Mouse (Mus musculus) NIH3T3 (cell line): ENCODE measurements around the gene Tubd1.
"Not testable (repeated sequence)": the region's sequence is repeated elsewhere in the genome, so short reads cannot be mapped to it uniquely, and the experiment has no call there.

Experiments
- DNase-seq: peaks from one replicate; pipeline ENCODE4 v3.0.0-alpha.2; 2012; ENCODE audit warnings: low read depth

Gene Tubd1

GRCm38 (mm10) chr11:86544639-86545299, at the start of gene Tubd1, which contains the start of gene Rps6kb1:
TSS of gene Tubd1 (plus strand) at chr11:86544991.
TSS of gene Rps6kb1 (minus strand) at chr11:86544805.
- peak; percentile 97 for DNase-seq

DNA sequence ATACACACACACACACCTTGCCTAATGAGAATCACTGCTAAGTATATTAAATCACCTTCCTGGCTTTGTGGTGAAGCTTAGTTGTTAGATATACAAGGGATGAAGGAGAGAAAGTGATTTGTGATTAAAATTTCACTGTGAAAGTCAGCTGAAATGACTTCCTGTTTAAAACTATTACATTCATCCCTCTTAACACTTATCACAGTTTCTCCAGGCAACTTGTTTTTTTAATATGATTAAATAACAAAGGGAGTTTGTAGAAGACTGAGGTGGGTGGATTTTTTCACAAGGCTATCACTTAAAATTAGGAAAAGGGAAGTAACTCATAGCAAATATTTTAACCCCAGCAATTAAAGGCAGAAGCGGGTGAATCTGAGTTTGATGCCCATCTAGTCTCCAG, 47.4 kb upstream of the Tubd1 start:
- DNase-seq, result no peak

DNA sequence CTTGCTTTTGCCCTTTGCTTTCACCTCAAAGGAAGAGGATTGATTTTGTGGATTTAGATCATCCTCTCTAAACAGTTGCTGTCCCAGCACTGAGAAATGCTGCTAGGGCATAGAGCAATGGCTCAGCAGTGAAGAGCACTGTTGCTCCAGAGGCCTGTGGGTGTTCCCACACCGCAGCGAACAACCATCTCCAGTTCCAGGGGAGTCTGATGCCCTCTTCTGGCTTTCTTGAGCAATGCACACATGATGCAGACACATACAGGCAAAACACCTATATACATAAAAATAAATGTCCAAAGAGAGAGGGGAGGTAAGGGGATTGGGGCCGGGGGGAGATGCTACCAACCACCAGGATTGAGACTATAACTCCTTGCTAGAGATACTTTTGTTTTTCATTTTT, 46.9 kb upstream of the Tubd1 start:
- peak; percentile 37 for DNase-seq

DNA sequence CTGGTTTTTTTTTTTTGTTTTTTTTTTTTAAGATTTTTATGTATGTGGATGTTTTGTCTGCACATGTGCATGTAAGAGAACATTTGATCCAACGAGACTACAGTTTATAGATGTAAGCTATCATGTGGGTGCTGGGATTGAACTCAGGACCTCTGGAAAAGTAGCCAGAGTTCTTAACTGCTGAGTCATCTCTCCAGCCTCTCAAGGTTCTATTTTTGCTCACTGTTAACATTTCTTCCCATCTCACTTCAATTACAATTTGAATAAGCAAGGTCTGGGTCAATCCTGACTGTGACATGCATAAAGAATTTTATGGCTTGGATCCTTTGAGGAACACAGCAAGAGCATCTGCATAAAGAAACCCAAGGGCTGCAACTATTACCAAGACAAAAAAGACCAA, 44.0 kb upstream of the Tubd1 start:
- peak; percentile 65 for DNase-seq

DNA sequence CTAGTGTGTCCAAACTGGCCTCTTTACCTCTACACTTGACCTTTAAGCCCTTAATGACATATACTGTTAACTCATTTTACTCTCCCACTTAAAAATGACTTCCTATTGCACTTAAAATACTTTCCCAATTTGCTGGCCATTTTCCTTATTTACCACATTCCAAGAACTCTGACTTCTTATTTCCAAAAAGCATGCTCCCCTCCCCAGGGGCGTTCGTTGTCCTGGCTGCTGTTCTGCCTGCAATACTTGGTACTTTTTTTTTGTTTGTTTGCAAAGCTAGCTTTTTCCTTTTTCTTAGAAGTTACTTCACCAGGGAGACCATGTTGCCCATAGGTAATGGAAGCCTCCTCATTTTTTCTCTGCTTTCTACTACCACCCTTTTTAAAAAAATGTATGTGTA, 41.7 kb upstream of the Tubd1 start:
- no peak for DNase-seq

- DNase-seq, result no peak
Observed at GRCm38 (mm10) chr11:86507334-86507733, 37.5 kb upstream of the Tubd1 start.

GRCm38 (mm10) chr11:86507991-86508390, 36.8 kb upstream of the Tubd1 start:
- peak; percentile 51 for DNase-seq

GRCm38 (mm10) chr11:86516620-86517019, 28.2 kb upstream of the Tubd1 start:
- DNase-seq, result peak; percentile 27

DNA sequence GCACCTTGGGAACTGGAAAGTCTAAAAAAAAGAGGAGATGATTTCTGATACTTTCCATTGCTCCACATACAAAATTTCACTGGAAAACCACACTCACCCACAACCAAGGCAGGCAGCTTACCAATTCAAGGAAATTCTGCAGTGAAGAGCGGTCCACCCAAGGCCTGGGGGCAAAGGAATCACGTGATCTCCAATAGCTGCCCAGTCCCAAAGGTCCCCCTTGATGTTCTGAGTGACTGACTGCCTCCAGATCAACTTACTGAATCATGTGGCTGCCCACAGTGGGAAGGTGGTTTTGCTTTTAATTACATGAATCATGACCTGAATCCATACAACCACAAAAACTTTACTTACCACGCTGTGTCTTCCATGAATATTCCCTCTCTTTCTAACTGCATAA, 27.6 kb upstream of the Tubd1 start:
- DNase-seq, result no peak

GRCm38 (mm10) chr11:86519751-86520150, 25.0 kb upstream of the Tubd1 start:
- no peak for DNase-seq

- no peak for DNase-seq
Observed at GRCm38 (mm10) chr11:86527528-86527927, 17.3 kb upstream of the Tubd1 start.

- DNase-seq, result peak; percentile 51
Observed at GRCm38 (mm10) chr11:86532834-86533233, 12.0 kb upstream of the Tubd1 start.

DNA sequence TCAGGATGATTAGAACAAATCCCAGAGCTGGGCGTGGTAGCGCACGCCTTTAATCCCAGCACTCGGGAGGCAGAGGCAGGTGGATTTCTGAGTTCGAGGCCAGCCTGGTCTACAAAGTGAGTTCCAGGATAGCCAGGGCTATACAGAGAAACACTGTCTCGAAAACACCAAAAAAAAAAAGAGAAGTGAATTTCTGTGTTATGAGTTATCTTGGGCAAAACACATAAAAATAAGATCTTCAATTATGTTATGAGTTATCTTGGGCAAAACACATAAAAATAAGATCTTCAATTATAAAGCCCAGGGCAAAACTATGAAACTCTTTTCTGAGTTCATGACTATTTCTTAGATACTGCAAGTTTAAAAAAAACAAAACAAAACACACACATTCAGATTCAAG, 11.5 kb upstream of the Tubd1 start:
- DNase-seq, result not testable (repeated sequence)

GRCm38 (mm10) chr11:86534201-86534910, 10.4 kb upstream of the Tubd1 start:
- DNase-seq, result no peak

- no peak for DNase-seq
Observed at GRCm38 (mm10) chr11:86538786-86539185, 6.0 kb upstream of the Tubd1 start.

- no peak for DNase-seq
Observed at GRCm38 (mm10) chr11:86539716-86540475, 4.9 kb upstream of the Tubd1 start.

DNA sequence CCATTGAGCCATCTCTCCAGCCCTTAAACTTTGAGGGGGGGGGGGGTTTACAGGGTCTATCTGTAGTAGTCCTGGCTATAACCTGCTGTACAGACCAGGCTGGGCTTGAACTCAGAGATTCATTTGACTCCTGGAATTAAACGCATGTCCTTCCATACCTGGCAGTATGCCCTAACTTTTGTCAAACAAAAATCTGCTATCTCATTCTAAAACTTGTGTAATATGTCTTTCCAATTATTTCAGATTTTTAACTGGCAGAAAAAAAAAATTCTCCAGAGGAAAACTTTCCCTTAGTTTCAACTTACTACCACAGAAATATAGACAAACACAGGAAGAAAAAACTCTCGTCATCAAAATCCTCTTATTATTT, 4.3 kb upstream of the Tubd1 start:
- no peak for DNase-seq

DNA sequence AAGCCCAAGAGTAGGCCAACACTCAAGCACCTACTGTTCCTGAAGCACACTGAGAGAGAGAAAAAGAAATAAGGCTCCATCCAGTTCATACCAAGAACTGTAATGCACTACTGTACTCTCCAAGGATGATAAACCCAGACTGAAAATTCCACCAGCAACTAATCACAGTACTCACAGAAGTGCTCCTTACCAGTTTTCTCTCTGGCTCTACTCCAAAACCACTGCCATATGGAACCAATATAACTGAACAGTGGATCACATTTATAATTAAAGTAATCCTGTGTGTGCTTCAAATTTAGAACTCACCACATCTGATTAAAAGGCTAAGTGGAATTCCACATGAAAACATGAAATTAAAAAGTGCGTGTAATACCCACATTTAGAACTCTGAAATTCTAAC, 1.9 kb upstream of the Tubd1 start:
- DNase-seq, result peak; percentile 68

DNA sequence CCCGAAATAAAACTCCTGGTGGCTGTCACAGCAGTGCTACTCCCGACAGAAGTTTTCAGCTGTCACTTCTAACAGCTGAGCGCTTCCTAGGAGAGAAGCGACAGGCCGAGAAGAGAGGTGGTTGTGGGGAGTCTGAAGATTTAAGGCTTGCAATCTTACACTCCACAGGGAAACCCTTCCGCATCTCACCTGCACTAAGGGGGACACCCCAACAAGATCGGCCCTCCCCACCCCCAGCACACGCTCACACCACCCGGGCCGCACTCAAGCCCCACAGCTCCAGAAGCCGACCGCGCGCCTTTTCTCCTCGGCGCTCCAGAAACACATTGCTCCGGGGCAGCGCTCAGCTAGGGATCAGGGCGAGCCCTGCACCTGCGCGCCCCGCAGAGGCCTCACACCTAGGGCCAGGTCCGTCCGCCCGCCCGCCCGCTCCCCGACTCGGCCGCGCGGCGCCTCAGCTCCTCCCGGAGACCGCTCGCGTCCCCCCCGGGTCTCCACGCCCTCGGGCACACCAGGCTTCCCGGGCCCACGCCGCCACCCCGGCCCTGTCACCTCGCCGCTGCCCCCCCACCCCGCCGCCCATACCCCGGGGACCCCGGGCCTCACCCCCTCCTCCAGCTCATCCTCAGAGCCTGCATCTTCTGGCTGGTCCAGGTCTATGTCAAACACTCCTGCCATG, 692 bp upstream of the Tubd1 start:
- DNase-seq, result peak; percentile 18

- DNase-seq, result no peak
Observed at GRCm38 (mm10) chr11:86545556-86545955, 765 bp downstream of the Tubd1 start.

DNA sequence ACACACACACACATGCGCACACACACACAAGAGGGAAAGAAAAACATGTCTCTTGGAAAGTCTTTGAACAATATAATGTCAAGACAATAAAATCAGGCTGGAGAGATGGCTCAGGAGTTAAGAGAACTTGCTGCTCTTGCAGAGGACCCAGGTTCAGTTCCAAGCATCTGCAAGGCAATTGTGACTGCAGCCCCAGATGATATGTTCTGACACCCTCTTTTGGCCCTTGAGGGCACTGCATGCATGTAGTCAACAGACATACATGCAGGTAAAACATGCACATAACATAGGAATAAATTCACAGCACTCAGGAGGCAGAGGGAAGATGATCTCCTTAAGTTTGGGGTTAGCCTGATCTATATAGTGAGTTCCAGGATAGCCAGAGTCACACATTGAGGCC, 2.6 kb downstream of the Tubd1 start:
- DNase-seq, result no peak

DNA sequence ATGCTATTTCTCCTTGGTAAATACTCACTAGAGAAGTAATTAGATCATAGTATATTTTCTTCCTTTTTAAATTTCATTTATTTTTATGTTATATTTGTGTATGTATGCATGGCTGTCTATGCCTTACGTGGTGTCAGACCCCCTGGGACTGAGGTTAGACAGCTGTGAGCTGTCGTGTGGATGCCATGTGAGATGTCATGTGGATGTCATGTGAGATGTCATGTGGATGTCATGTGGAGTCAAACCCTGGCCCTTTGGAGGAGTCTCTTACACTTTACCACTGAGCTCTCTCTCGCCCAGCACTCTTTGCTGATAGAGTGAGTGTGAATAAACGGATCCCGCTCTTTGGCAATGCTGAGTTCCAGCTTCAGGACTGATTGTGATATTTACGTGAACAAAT, 8.7 kb downstream of the Tubd1 start:
- DNase-seq, result no peak
